In genomic region chr1:91446060-91446459, GRCm38 (mm10) we compare ENCODE assay signal across 7 mouse cellular contexts. TPM values are rescaled to one million over a fixed set of nuclear protein-coding genes. Genes with fewer than 3 reads are reported as not detected.
DNase-seq lines count a peak whose midpoint lies in the region; ATAC-seq and TF ChIP-seq lines count a peak whose summit lies in the region.

No protein-coding gene starts in this region.

- H3K4me1 ChIP-seq in embryonic facial prominence, embryonic 15.5 days, result peaks cover 18% of the 10 kb centered on the region
- H3K4me1 ChIP-seq in intestine, postnatal 0 days (replicated peaks; ENCODE audit: control insufficient read depth, insufficient read depth, low read length), result peaks cover 6% of the 10 kb centered on the region
- H3K4me1 ChIP-seq in lung, embryonic 15.5 days, result peaks cover 31% of the 10 kb centered on the region
- H3K4me1 ChIP-seq in midbrain, embryonic 14.5 days (ENCODE audit: control insufficient read depth, insufficient read depth, low read length), result no peaks in the 10 kb centered on the region

- H3K4me2 ChIP-seq in embryonic facial prominence, embryonic 15.5 days (replicated peaks), result no peak overlapping the region
- H3K4me2 ChIP-seq in intestine, postnatal 0 days (replicated peaks; ENCODE audit: low read depth), result no peak overlapping the region
- no peak overlapping the region for H3K4me2 ChIP-seq in lung, embryonic 15.5 days
- H3K4me2 ChIP-seq in midbrain, embryonic 14.5 days (ENCODE audit: low read length), result no peak overlapping the region

- no peak overlapping the region for H3K4me3 ChIP-seq in embryonic facial prominence, embryonic 15.5 days (replicated peaks)
- no peak overlapping the region for H3K4me3 ChIP-seq in intestine, postnatal 0 days (ENCODE audit: low read depth, low read length)
- H3K4me3 ChIP-seq in lung, embryonic 15.5 days, result no peak overlapping the region
- H3K4me3 ChIP-seq in midbrain, embryonic 14.5 days (replicated peaks; ENCODE audit: low read depth, low read length), result no peak overlapping the region

- ATAC-seq in embryonic facial prominence, embryonic 15.5 days (ENCODE audit: insufficient number of reproducible peaks, low FRiP score, low TSS enrichment, low read depth), result no peak; the same call in 1 of the 2 replicates
- peak; percentile 31; the same call in 1 of the 2 replicates for ATAC-seq in intestine, postnatal 0 days
- peak; percentile 13; the same call in 1 of the 2 replicates for ATAC-seq in lung, embryonic 15.5 days (ENCODE audit: borderline replicate concordance, extremely low read depth, low FRiP score, low TSS enrichment)
- no peak for ATAC-seq in midbrain, embryonic 14.5 days (ENCODE audit: low FRiP score, low TSS enrichment)

- 0 out of 2 replicates have a peak, but pooled peaks have one; percentile 22 for TF ChIP-seq CTCF in intestine, postnatal 0 days (IDR thresholded peaks at IDR 0.05; ENCODE audit: low read depth)

- WGBS in embryonic facial prominence, embryonic 15.5 days, result 56% methylated on average over 8 of the region's 8 CpGs
- 26% methylated on average over 8 of the region's 8 CpGs for WGBS in intestine, postnatal 0 days
- 45% methylated on average over 8 of the region's 8 CpGs for WGBS in lung, embryonic 15.5 days
- WGBS in midbrain, embryonic 14.5 days, result 87% methylated on average over 8 of the region's 8 CpGs

- H3K9me3 ChIP-seq in embryonic facial prominence, embryonic 15.5 days (replicated peaks), result 0 out of 2 replicates have a peak, but pooled peaks cover 4% of the 10 kb centered on the region
- peaks cover 3% of the 10 kb centered on the region; the same call in 1 of the 2 replicates for H3K9me3 ChIP-seq in intestine, postnatal 0 days (ENCODE audit: control insufficient read depth)
- H3K9me3 ChIP-seq in lung, embryonic 15.5 days, result peaks cover 6% of the 10 kb centered on the region; the same call in 1 of the 2 replicates
- no peaks in the 10 kb centered on the region for H3K9me3 ChIP-seq in midbrain, embryonic 14.5 days (ENCODE audit: control insufficient read depth, low read length)

- peaks cover 39% of the 10 kb centered on the region for H3K36me3 ChIP-seq in embryonic facial prominence, embryonic 15.5 days
- H3K36me3 ChIP-seq in intestine, postnatal 0 days (ENCODE audit: control insufficient read depth, insufficient read depth), result peaks cover 77% of the 10 kb centered on the region
- peaks cover 51% of the 10 kb centered on the region for H3K36me3 ChIP-seq in lung, embryonic 15.5 days
- H3K36me3 ChIP-seq in midbrain, embryonic 14.5 days (ENCODE audit: control insufficient read depth, insufficient read depth, low read length), result peaks cover 52% of the 10 kb centered on the region

- DNase-seq in adrenal gland, adult 2 months, result peak; percentile 95
- DNase-seq in spleen, adult 12 weeks (ENCODE audit: low spot score), result no peak
- no peak for DNase-seq in midbrain, embryonic 14.5 days
- DNase-seq in layer of hippocampus, adult 9-11 months, result no peak

- peak overlapping the region; percentile 63 for H3K27ac ChIP-seq in embryonic facial prominence, embryonic 15.5 days (replicated peaks)
- H3K27ac ChIP-seq in intestine, postnatal 0 days (ENCODE audit: low read depth, low read length), result peak overlapping the region; percentile 43; the same call in 1 of the 2 replicates
- H3K27ac ChIP-seq in lung, embryonic 15.5 days, result peak overlapping the region; percentile 65
- H3K27ac ChIP-seq in midbrain, embryonic 14.5 days (replicated peaks; ENCODE audit: low read depth, low read length), result no peak overlapping the region

- H3K27me3 ChIP-seq in embryonic facial prominence, embryonic 15.5 days, result no peaks in the 10 kb centered on the region
- H3K27me3 ChIP-seq in intestine, postnatal 0 days (replicated peaks; ENCODE audit: control insufficient read depth, insufficient read depth, low read length), result no peaks in the 10 kb centered on the region
- no peaks in the 10 kb centered on the region for H3K27me3 ChIP-seq in lung, embryonic 15.5 days
- no peaks in the 10 kb centered on the region for H3K27me3 ChIP-seq in midbrain, embryonic 14.5 days (ENCODE audit: control insufficient read depth, insufficient read depth, low read length)

- H3K9ac ChIP-seq in embryonic facial prominence, embryonic 15.5 days, result no peak overlapping the region
- H3K9ac ChIP-seq in intestine, postnatal 0 days (ENCODE audit: low read depth, low read length), result no peak overlapping the region
- H3K9ac ChIP-seq in lung, embryonic 15.5 days, result no peak overlapping the region
- H3K9ac ChIP-seq in midbrain, embryonic 14.5 days (replicated peaks; ENCODE audit: low read length), result no peak overlapping the region

RNA-seq across cellular contexts. Expression of gene Per2, which starts 13.1 kb away (rescaled TPM):
- 10 to 100 TPM; 22.2 to 68.7 TPM for total RNA-seq in adrenal gland, adult 2 months (2021)
- 24.7 and 40.0 TPM in 2 replicates for polyA plus RNA-seq in adrenal gland, adult 2 months (2012; rRNA removed)
- polyA plus RNA-seq in embryonic facial prominence, embryonic 15.5 days (2015; fragmentation: Nextera tagmentation; extraction: Ambion mirVana), result 3.6 and 4.4 TPM in 2 replicates
- 7.2 and 7.9 TPM in 2 replicates for polyA plus RNA-seq in intestine, postnatal 0 days (2015; fragmentation: Nextera tagmentation; extraction: Ambion mirVana)
- polyA plus RNA-seq in lung, embryonic 15.5 days (2015; fragmentation: Nextera tagmentation; extraction: Ambion mirVana), result 8.2 and 11.4 TPM in 2 replicates
- polyA plus RNA-seq in midbrain, embryonic 14.5 days (2014; fragmentation: Nextera tagmentation; extraction: Ambion mirVana), result 3.0 and 6.8 TPM in 2 replicates

RNA-seq across cellular contexts. Expression of gene Hes6, which starts 32.2 kb away (rescaled TPM):
- total RNA-seq in adrenal gland, adult 2 months (2021), result 100 to 1,000 TPM; 190 to 273 TPM
- 252 and 309 TPM in 2 replicates for polyA plus RNA-seq in adrenal gland, adult 2 months (2012; rRNA removed)
- 144 and 145 TPM in 2 replicates for polyA plus RNA-seq in embryonic facial prominence, embryonic 15.5 days (2015; fragmentation: Nextera tagmentation; extraction: Ambion mirVana)
- polyA plus RNA-seq in intestine, postnatal 0 days (2015; fragmentation: Nextera tagmentation; extraction: Ambion mirVana), result 84.1 and 84.8 TPM in 2 replicates
- polyA plus RNA-seq in lung, embryonic 15.5 days (2015; fragmentation: Nextera tagmentation; extraction: Ambion mirVana), result 85.4 and 91.3 TPM in 2 replicates
- 187 and 214 TPM in 2 replicates for polyA plus RNA-seq in midbrain, embryonic 14.5 days (2014; fragmentation: Nextera tagmentation; extraction: Ambion mirVana)

RNA-seq across cellular contexts. Expression of gene Ilkap, which starts 47.4 kb away (rescaled TPM):
- 10 to 100 TPM; 88.8 to 94.7 TPM for total RNA-seq in adrenal gland, adult 2 months (2021)
- 121 and 122 TPM in 2 replicates for polyA plus RNA-seq in adrenal gland, adult 2 months (2012; rRNA removed)
- 148 TPM in 2 replicates for polyA plus RNA-seq in embryonic facial prominence, embryonic 15.5 days (2015; fragmentation: Nextera tagmentation; extraction: Ambion mirVana)
- 51.2 TPM in 2 replicates for polyA plus RNA-seq in intestine, postnatal 0 days (2015; fragmentation: Nextera tagmentation; extraction: Ambion mirVana)
- 146 and 149 TPM in 2 replicates for polyA plus RNA-seq in lung, embryonic 15.5 days (2015; fragmentation: Nextera tagmentation; extraction: Ambion mirVana)
- 132 and 141 TPM in 2 replicates for polyA plus RNA-seq in midbrain, embryonic 14.5 days (2014; fragmentation: Nextera tagmentation; extraction: Ambion mirVana)

RNA-seq across cellular contexts. Expression of gene Traf3ip1, which starts 48.4 kb away (rescaled TPM):
- 10 to 100 TPM; 10.1 to 11.8 TPM for total RNA-seq in adrenal gland, adult 2 months (2021)
- polyA plus RNA-seq in adrenal gland, adult 2 months (2012; rRNA removed), result 6.2 and 6.8 TPM in 2 replicates
- 11.4 and 12.6 TPM in 2 replicates for polyA plus RNA-seq in embryonic facial prominence, embryonic 15.5 days (2015; fragmentation: Nextera tagmentation; extraction: Ambion mirVana)
- polyA plus RNA-seq in intestine, postnatal 0 days (2015; fragmentation: Nextera tagmentation; extraction: Ambion mirVana), result 3.3 and 3.7 TPM in 2 replicates
- polyA plus RNA-seq in lung, embryonic 15.5 days (2015; fragmentation: Nextera tagmentation; extraction: Ambion mirVana), result 11.0 and 11.5 TPM in 2 replicates
- 8.6 and 9.2 TPM in 2 replicates for polyA plus RNA-seq in midbrain, embryonic 14.5 days (2014; fragmentation: Nextera tagmentation; extraction: Ambion mirVana)

Comparison
In these comparisons a context has a peak if more than half of its experiments do, and no peak if none do; other contexts are left out.
1. ATAC-seq: peak in intestine, postnatal 0 days (single experiment) and lung, embryonic 15.5 days (single experiment); none in embryonic facial prominence, embryonic 15.5 days (single experiment) and midbrain, embryonic 14.5 days (single experiment).